Mouse (Mus musculus) hindbrain, embryonic 12.5 days (tissue): ENCODE data around the gene Olfr465-ps1. TPM values are rescaled to one million over a fixed set of nuclear protein-coding genes. Genes with fewer than 3 reads are reported as not detected.
A peak's percentile ranks its signal among the peaks of the same experiment; 100 is the strongest.

Experiments used
- ATAC-seq: fragments of 200-750 bp; cut with Nextera tagmentation; 2 replicates; pipeline ENCODE4 v1.8.0; 2017; ENCODE audit warnings: moderate TSS enrichment; ENCODE audit not compliant: low FRiP score
- H3K27ac ChIP-seq: fragments of 300-500 bp; sonication (generic); 2 replicates; pipeline ENCODE4 v1.5.1; 2016; ENCODE audit warnings: mild to moderate bottlenecking
- H3K27me3 ChIP-seq: fragments of 300-500 bp; sonication (generic); 2 replicates; pipeline ENCODE4 v1.6.1; 2016; ENCODE audit warnings: mild to moderate bottlenecking
- H3K36me3 ChIP-seq: fragments of 300-500 bp; sonication (generic); 2 replicates; pipeline ENCODE4 v1.6.1; 2016; ENCODE audit warnings: mild to moderate bottlenecking
- H3K4me1 ChIP-seq: fragments of 300-500 bp; sonication (generic); 2 replicates; pipeline ENCODE4 v1.6.1; 2016
- H3K4me2 ChIP-seq: fragments of 300-500 bp; sonication (generic); replicated peaks from 2 replicates; pipeline ENCODE4 v1.6.1; 2016; ENCODE audit warnings: mild to moderate bottlenecking
- H3K4me3 ChIP-seq: fragments of 300-500 bp; sonication (generic); 2 replicates; pipeline ENCODE4 v1.5.1; 2016; ENCODE audit warnings: mild to moderate bottlenecking
- H3K9ac ChIP-seq: fragments of 300-500 bp; sonication (generic); 2 replicates; pipeline ENCODE4 v1.6.1; 2016; ENCODE audit warnings: mild to moderate bottlenecking, moderate library complexity
- H3K9me3 ChIP-seq: fragments of 300-500 bp; sonication (generic); replicated peaks from 2 replicates; pipeline ENCODE4 v1.6.1; 2016; ENCODE audit warnings: mild to moderate bottlenecking
- WGBS: fragments of 180-500 bp; shearing (Covaris S2); methylation state at CpG from one replicate; pipeline ENCODE4 v1.1.7; 2016; 5-methylcytosine and 5-hydroxymethylcytosine counted together
- polyA plus RNA-seq: library from polyadenylated mRNA; unstranded; fragments of >200 nt; fragmentation: Nextera tagmentation; extraction: Ambion mirVana; gene quantifications from 2 replicates; pipeline ENCODE4 v1.2.1, GENCODE M21; 2016

Olfr465-ps1 gene
- not detected in 2 replicates for polyA plus RNA-seq

- no peaks in the 10 kb centered on the region for H3K4me1 ChIP-seq
- no peak within 1 kb of the TSS for H3K9ac ChIP-seq
- H3K27me3 ChIP-seq = no peaks in the 10 kb centered on the region
- H3K9me3 ChIP-seq = no peaks in the 10 kb centered on the region; the same call in 1 of the 2 replicates
- no peak within 1 kb of the TSS for H3K4me2 ChIP-seq
- no peak within 1 kb of the TSS for H3K4me3 ChIP-seq
- no peak for ATAC-seq
- WGBS = 87% methylated on average over 4 of the region's 4 CpGs
- no peaks in the 10 kb centered on the region for H3K36me3 ChIP-seq
- no peak within 1 kb of the TSS for H3K27ac ChIP-seq
Measured at GRCm38 (mm10) chr13:65137789-65138188, at the start of gene Olfr465-ps1. Gene Olfr465-ps1, plus strand, starts transcription at chr13:65138089.

- Histone ChIP-seq H3K4me3 (no peak overlapping the region), H3K9ac (no peak overlapping the region), H3K4me1 (no peaks in the 10 kb centered on the region), H3K4me2 (no peak overlapping the region), H3K9me3 (peaks cover 8% of the 10 kb centered on the region), H3K27me3 (no peaks in the 10 kb centered on the region), H3K27ac (no peak overlapping the region), H3K36me3 (peaks cover 18% of the 10 kb centered on the region; the same call in 1 of the 2 replicates)
- 92% methylated on average over 4 of the region's 4 CpGs for WGBS
- ATAC-seq = no peak
Measured at GRCm38 (mm10) chr13:65095923-65096322, 42.0 kb upstream of the Olfr465-ps1 start.

- Histone ChIP-seq H3K4me3 (no peak overlapping the region), H3K36me3 (peaks cover 20% of the 10 kb centered on the region; the same call in 1 of the 2 replicates), H3K4me1 (no peaks in the 10 kb centered on the region), H3K27me3 (no peaks in the 10 kb centered on the region), H3K4me2 (no peak overlapping the region), H3K9me3 (peaks cover 16% of the 10 kb centered on the region), H3K27ac (no peak overlapping the region), H3K9ac (no peak overlapping the region)
- no peak for ATAC-seq
Measured at GRCm38 (mm10) chr13:65097018-65097417, 40.9 kb upstream of the Olfr465-ps1 start.

- no peak overlapping the region for H3K4me2 ChIP-seq
- 97% methylated on average over 9 of the region's 9 CpGs for WGBS
- H3K27me3 ChIP-seq = no peaks in the 10 kb centered on the region
- H3K27ac ChIP-seq = no peak overlapping the region
- ATAC-seq = no peak
- H3K36me3 ChIP-seq = peaks cover 14% of the 10 kb centered on the region; the same call in 1 of the 2 replicates
- H3K9me3 ChIP-seq = peaks cover 30% of the 10 kb centered on the region
- no peak overlapping the region for H3K9ac ChIP-seq
- H3K4me3 ChIP-seq = no peak overlapping the region
- no peaks in the 10 kb centered on the region for H3K4me1 ChIP-seq
Measured at GRCm38 (mm10) chr13:65100678-65101077, 37.2 kb upstream of the Olfr465-ps1 start.

GRCm38 (mm10) chr13:65101232-65101631 lies 36.7 kb upstream of the Olfr465-ps1 start:
- ATAC-seq = no peak
- Histone ChIP-seq H3K4me1 (no peaks in the 10 kb centered on the region), H3K9me3 (peaks cover 34% of the 10 kb centered on the region), H3K36me3 (peaks cover 14% of the 10 kb centered on the region; the same call in 1 of the 2 replicates), H3K27ac (no peak overlapping the region), H3K9ac (no peak overlapping the region), H3K4me2 (no peak overlapping the region), H3K27me3 (no peaks in the 10 kb centered on the region), H3K4me3 (no peak overlapping the region)
- 94% methylated on average over 3 of the region's 3 CpGs for WGBS

GRCm38 (mm10) chr13:65111961-65112360 lies 25.9 kb upstream of the Olfr465-ps1 start:
- peak overlapping the region; percentile 88 for H3K27ac ChIP-seq
- H3K9me3 ChIP-seq = 0 out of 2 replicates have a peak, but pooled peaks cover 3% of the 10 kb centered on the region
- H3K36me3 ChIP-seq = no peaks in the 10 kb centered on the region
- WGBS = under 1% methylated on average over 5 of the region's 5 CpGs
- H3K4me3 ChIP-seq = peak overlapping the region; percentile 90
- no peaks in the 10 kb centered on the region for H3K27me3 ChIP-seq
- H3K4me2 ChIP-seq = peak overlapping the region; percentile 77
- peaks cover 6% of the 10 kb centered on the region for H3K4me1 ChIP-seq
- no peak for ATAC-seq
- H3K9ac ChIP-seq = peak overlapping the region; percentile 95

GRCm38 (mm10) chr13:65112459-65113110 lies 25.3 kb upstream of the Olfr465-ps1 start, which contains the start of gene Mfsd14b:
Gene Mfsd14b, minus strand, starts transcription at chr13:65112975.
- peak within 1 kb of the TSS; percentile 88 for H3K27ac ChIP-seq
- no peaks in the 10 kb centered on the region for H3K27me3 ChIP-seq
- peak; percentile 99 for ATAC-seq
- 0 out of 2 replicates have a peak, but pooled peaks cover 3% of the 10 kb centered on the region for H3K9me3 ChIP-seq
- peak within 1 kb of the TSS; percentile 77 for H3K4me2 ChIP-seq
- peaks cover 6% of the 10 kb centered on the region for H3K4me1 ChIP-seq
- H3K4me3 ChIP-seq = peak within 1 kb of the TSS; percentile 90
- peak within 1 kb of the TSS; percentile 95 for H3K9ac ChIP-seq
- H3K36me3 ChIP-seq = no peaks in the 10 kb centered on the region
- under 1% methylated on average over 60 of the region's 60 CpGs for WGBS

- H3K9ac ChIP-seq = peak overlapping the region; percentile 58
- H3K36me3 ChIP-seq = no peaks in the 10 kb centered on the region
- H3K27me3 ChIP-seq = no peaks in the 10 kb centered on the region
- no peaks in the 10 kb centered on the region for H3K9me3 ChIP-seq
- 67% methylated on average over 3 of the region's 3 CpGs for WGBS
- H3K4me2 ChIP-seq = peak overlapping the region; percentile 77
- peak overlapping the region; percentile 90 for H3K4me3 ChIP-seq
- H3K27ac ChIP-seq = peak overlapping the region; percentile 88
- peak; percentile 57 for ATAC-seq
- peaks cover 6% of the 10 kb centered on the region for H3K4me1 ChIP-seq
Measured at GRCm38 (mm10) chr13:65113239-65113638, 24.6 kb upstream of the Olfr465-ps1 start.

GRCm38 (mm10) chr13:65120984-65121383 lies 16.9 kb upstream of the Olfr465-ps1 start:
- Histone ChIP-seq H3K4me2 (no peak overlapping the region), H3K9ac (no peak overlapping the region), H3K4me3 (no peak overlapping the region), H3K9me3 (no peaks in the 10 kb centered on the region), H3K4me1 (no peaks in the 10 kb centered on the region), H3K36me3 (no peaks in the 10 kb centered on the region), H3K27ac (no peak overlapping the region), H3K27me3 (no peaks in the 10 kb centered on the region)
- no peak for ATAC-seq
- WGBS = 70% methylated on average over 3 of the region's 3 CpGs

GRCm38 (mm10) chr13:65122111-65122510 lies 15.8 kb upstream of the Olfr465-ps1 start:
- H3K36me3 ChIP-seq = no peaks in the 10 kb centered on the region
- H3K4me1 ChIP-seq = no peaks in the 10 kb centered on the region
- no peak overlapping the region for H3K9ac ChIP-seq
- no peak overlapping the region for H3K27ac ChIP-seq
- no peak overlapping the region for H3K4me2 ChIP-seq
- H3K4me3 ChIP-seq = no peak overlapping the region
- no peaks in the 10 kb centered on the region for H3K27me3 ChIP-seq
- 79% methylated on average over 1 of the region's 1 CpGs for WGBS
- no peaks in the 10 kb centered on the region for H3K9me3 ChIP-seq
- ATAC-seq = no peak

GRCm38 (mm10) chr13:65127063-65127847 lies 10.6 kb upstream of the Olfr465-ps1 start:
- no peaks in the 10 kb centered on the region for H3K27me3 ChIP-seq
- H3K4me3 ChIP-seq = no peak overlapping the region
- WGBS = 58% methylated on average over 3 of the region's 3 CpGs
- H3K4me1 ChIP-seq = no peaks in the 10 kb centered on the region
- H3K9ac ChIP-seq = no peak overlapping the region
- no peak for ATAC-seq
- H3K27ac ChIP-seq = no peak overlapping the region
- no peaks in the 10 kb centered on the region; the same call in 1 of the 2 replicates for H3K9me3 ChIP-seq
- no peaks in the 10 kb centered on the region for H3K36me3 ChIP-seq
- no peak overlapping the region for H3K4me2 ChIP-seq

- Histone ChIP-seq H3K36me3 (no peaks in the 10 kb centered on the region), H3K4me2 (no peak within 1 kb of the TSS), H3K27ac (no peak within 1 kb of the TSS), H3K4me3 (no peak within 1 kb of the TSS), H3K27me3 (no peaks in the 10 kb centered on the region), H3K9me3 (no peaks in the 10 kb centered on the region; the same call in 1 of the 2 replicates), H3K9ac (no peak within 1 kb of the TSS), H3K4me1 (no peaks in the 10 kb centered on the region)
- WGBS = 79% methylated on average over 1 of the region's 1 CpGs
- ATAC-seq = no peak
Measured at GRCm38 (mm10) chr13:65149940-65150339, 12.1 kb downstream of the Olfr465-ps1 start, which contains the start of gene Olfr466. Gene Olfr466, plus strand, starts transcription at chr13:65150240.
